In the genomic region with DNA sequence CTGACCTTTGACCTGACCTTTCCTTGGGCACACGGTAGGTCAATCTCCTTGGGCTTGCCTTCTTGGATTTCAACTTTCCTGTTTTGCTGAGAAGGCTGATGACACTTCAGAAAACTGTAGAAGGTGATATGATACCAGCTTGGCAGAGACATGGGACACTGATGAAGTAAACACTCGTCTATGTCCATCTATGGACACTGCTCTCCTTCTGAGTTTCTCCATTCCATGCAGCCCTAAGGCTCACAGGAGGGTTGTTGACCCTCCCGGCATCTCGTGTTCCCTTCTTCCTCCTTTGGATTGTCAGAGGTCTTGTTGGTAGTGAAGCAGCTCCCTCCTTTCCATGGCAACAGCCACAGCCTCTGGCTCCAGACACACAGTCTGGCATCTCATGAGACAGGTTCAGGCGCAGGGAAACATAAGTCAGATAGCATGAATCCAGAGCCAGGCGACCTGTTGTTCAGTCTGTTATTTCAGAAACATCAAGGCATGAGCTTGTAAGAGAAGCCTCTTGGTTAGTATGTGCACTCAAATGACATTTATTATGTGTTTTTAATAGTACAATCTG, we compare ENCODE assay signal across 16 mouse cellular contexts.
DNase-seq lines count a peak whose midpoint lies in the region; ATAC-seq and TF ChIP-seq lines count a peak whose summit lies in the region.
"Had no signal": no experiment of that assay in that cellular context is flagged by ENCODE, and none has a peak within 500 bp of the region (broad histone marks: within the 10 kb centered on the region; RNA-seq: fewer than 3 reads in every experiment).

No protein-coding gene starts in this region.

- H3K4me3 ChIP-seq in gastrocnemius, adult 2 months: no peak overlapping the region
- peak overlapping the region; percentile 33 for H3K4me3 ChIP-seq in layer of hippocampus, adult 2 months
- H3K4me3 ChIP-seq in embryonic facial prominence, embryonic 15.5 days (replicated peaks): no peak overlapping the region; the same call in 1 of the 2 replicates
- H3K4me3 ChIP-seq in limb, embryonic 13.5 days: no peak overlapping the region
- H3K4me3 ChIP-seq: erythroblast, embryonic 14.5 days; liver, embryonic 15.5 days had no signal

- no peak for ATAC-seq in embryonic facial prominence, embryonic 15.5 days (ENCODE audit: insufficient number of reproducible peaks, low FRiP score, low TSS enrichment, low read depth)
- ATAC-seq in limb, embryonic 13.5 days (ENCODE audit: low FRiP score, low read depth): peak; percentile 49; the same call in 1 of the 2 replicates
- ATAC-seq: inflammation-experienced regulatory T-cells, adult 6 months had no signal

- H3K27me3 ChIP-seq in embryonic facial prominence, embryonic 15.5 days: no peaks in the 10 kb centered on the region
- no peaks in the 10 kb centered on the region for H3K27me3 ChIP-seq in limb, embryonic 13.5 days
- H3K27me3 ChIP-seq: liver, embryonic 15.5 days had no signal

- WGBS in embryonic facial prominence, embryonic 15.5 days: 28% methylated on average over 6 of the region's 6 CpGs
- WGBS in limb, embryonic 13.5 days: 58% methylated on average over 6 of the region's 6 CpGs

- 0 out of 2 replicates have a peak overlapping the region, but pooled peaks have one; percentile 1 for H3K4me2 ChIP-seq in embryonic facial prominence, embryonic 15.5 days (replicated peaks)
- H3K4me2 ChIP-seq in limb, embryonic 13.5 days (replicated peaks): no peak overlapping the region
- H3K4me2 ChIP-seq: liver, embryonic 15.5 days had no signal

- peak overlapping the region; percentile 82 for H3K27ac ChIP-seq in gastrocnemius, adult 2 months
- peak overlapping the region; percentile 71 for H3K27ac ChIP-seq in layer of hippocampus, adult 2 months
- no peak overlapping the region for H3K27ac ChIP-seq in embryonic facial prominence, embryonic 15.5 days (replicated peaks)
- no peak overlapping the region for H3K27ac ChIP-seq in limb, embryonic 13.5 days
- H3K27ac ChIP-seq: liver, embryonic 15.5 days had no signal

- no peak for TF ChIP-seq CTCF in gastrocnemius, adult 2 months (IDR thresholded peaks at IDR 0.05)
- no peak for TF ChIP-seq CTCF in layer of hippocampus, adult 2 months (conservative IDR thresholded peaks at IDR 0.05)

- no peaks in the 10 kb centered on the region for H3K36me3 ChIP-seq in embryonic facial prominence, embryonic 15.5 days
- H3K36me3 ChIP-seq in limb, embryonic 13.5 days: no peaks in the 10 kb centered on the region
- H3K36me3 ChIP-seq: G1E; liver, embryonic 15.5 days had no signal

- no peaks in the 10 kb centered on the region for H3K9me3 ChIP-seq in embryonic facial prominence, embryonic 15.5 days (replicated peaks)
- H3K9me3 ChIP-seq in limb, embryonic 13.5 days: no peaks in the 10 kb centered on the region
- H3K9me3 ChIP-seq: G1E; liver, embryonic 15.5 days had no signal

- H3K4me1 ChIP-seq in embryonic facial prominence, embryonic 15.5 days: no peaks in the 10 kb centered on the region
- H3K4me1 ChIP-seq in limb, embryonic 13.5 days: peaks cover 10% of the 10 kb centered on the region; the same call in 1 of the 2 replicates
- H3K4me1 ChIP-seq: liver, embryonic 15.5 days had no signal

- no peak overlapping the region for H3K9ac ChIP-seq in embryonic facial prominence, embryonic 15.5 days
- no peak overlapping the region for H3K9ac ChIP-seq in limb, embryonic 13.5 days
- H3K9ac ChIP-seq: liver, embryonic 15.5 days had no signal

- intact Hi-C loops in gastrocnemius, adult 2 months (cut with DNase I): no loop called here

- DNase-seq in gastrocnemius, adult 2 months: peak; percentile 56
- no peak for DNase-seq in gastrocnemius, postnatal 4 days (ENCODE audit: low spot score in 2 of 2)
- DNase-seq in layer of hippocampus, adult 2 months (ENCODE audit: low spot score in 2 of 2): peak in 1 of 2 experiments; percentile 29
- no peak for DNase-seq in layer of hippocampus, adult 9-10 months (ENCODE audit: low spot score)
- DNase-seq in right cerebral cortex, postnatal 36 days (ENCODE audit: low spot score in 2 of 2): no peak
- DNase-seq in thymus, postnatal 14 days: no peak
- DNase-seq: adrenal gland, postnatal 10 days; cerebellum, postnatal 36 days; kidney, postnatal 25 days; lung, postnatal 14 days had no signal

Comparison
In these comparisons a context has a peak if more than half of its experiments do, and no peak if none do; other contexts are left out.
1. H3K27ac ChIP-seq: peak in gastrocnemius, adult 2 months (single experiment) and layer of hippocampus, adult 2 months (single experiment); none in embryonic facial prominence, embryonic 15.5 days (single experiment) and limb, embryonic 13.5 days (single experiment).